Mouse (Mus musculus) kidney, embryonic 16.5 days (tissue): Measurements from ENCODE around the gene Il17d. TPM values are rescaled to one million over a fixed set of nuclear protein-coding genes. Genes with fewer than 3 reads are reported as not detected.

Experiments used
- ATAC-seq: fragments of 200-750 bp; cut with Nextera tagmentation; 2 replicates; pipeline ENCODE4 v1.8.0; 2017; ENCODE audit warnings: moderate TSS enrichment; ENCODE audit not compliant: low FRiP score, low TSS enrichment
- H3K27ac ChIP-seq: fragments of 300-500 bp; sonication (generic); 2 replicates; pipeline ENCODE4 v1.5.1; 2014; ENCODE audit warnings: low read length
- H3K27me3 ChIP-seq: fragments of 300-500 bp; sonication (generic); 2 replicates; pipeline ENCODE4 v1.6.1; 2014; ENCODE audit warnings: low read length, control low read depth, mixed read lengths; ENCODE audit not compliant: insufficient read depth
- H3K36me3 ChIP-seq: fragments of 300-500 bp; sonication (generic); 2 replicates; pipeline ENCODE4 v1.6.1; 2014; ENCODE audit warnings: low read length, control low read depth, mixed read lengths; ENCODE audit not compliant: insufficient read depth
- H3K4me1 ChIP-seq: fragments of 300-500 bp; sonication (generic); 2 replicates; pipeline ENCODE4 v1.6.1; 2014; ENCODE audit warnings: low read length, control low read depth, mixed read lengths; ENCODE audit not compliant: insufficient read depth
- H3K4me2 ChIP-seq: fragments of 300-500 bp; sonication (generic); replicated peaks from 2 replicates; pipeline ENCODE4 v1.6.1; 2014; ENCODE audit warnings: low read depth, low read length
- H3K4me3 ChIP-seq: fragments of 300-500 bp; sonication (generic); 2 replicates; pipeline ENCODE4 v1.5.1; 2014; ENCODE audit warnings: mild to moderate bottlenecking, low read length
- H3K9ac ChIP-seq: fragments of 300-500 bp; sonication (generic); replicated peaks from 2 replicates; pipeline ENCODE4 v1.6.1; 2014; ENCODE audit warnings: low read length
- H3K9me3 ChIP-seq: fragments of 300-500 bp; sonication (generic); 2 replicates; pipeline ENCODE4 v1.6.1; 2016; ENCODE audit warnings: low read length, control low read depth
- WGBS: fragments of 180-500 bp; shearing (Covaris S2); extraction: QIAGEN DNeasy Blood & Tissue Kit; methylation state at CpG from one replicate; pipeline ENCODE4 v1.1.7; 2014; 5-methylcytosine and 5-hydroxymethylcytosine counted together
- polyA plus RNA-seq: library from polyadenylated mRNA; unstranded; fragments of >200 nt; fragmentation: Nextera tagmentation; extraction: Ambion mirVana; gene quantifications from 2 replicates; pipeline ENCODE4 v1.2.1, GENCODE M21; 2015

Gene Il17d
- polyA plus RNA-seq, 1 experiment from 2014 or later, result 2.1 TPM

DNA sequence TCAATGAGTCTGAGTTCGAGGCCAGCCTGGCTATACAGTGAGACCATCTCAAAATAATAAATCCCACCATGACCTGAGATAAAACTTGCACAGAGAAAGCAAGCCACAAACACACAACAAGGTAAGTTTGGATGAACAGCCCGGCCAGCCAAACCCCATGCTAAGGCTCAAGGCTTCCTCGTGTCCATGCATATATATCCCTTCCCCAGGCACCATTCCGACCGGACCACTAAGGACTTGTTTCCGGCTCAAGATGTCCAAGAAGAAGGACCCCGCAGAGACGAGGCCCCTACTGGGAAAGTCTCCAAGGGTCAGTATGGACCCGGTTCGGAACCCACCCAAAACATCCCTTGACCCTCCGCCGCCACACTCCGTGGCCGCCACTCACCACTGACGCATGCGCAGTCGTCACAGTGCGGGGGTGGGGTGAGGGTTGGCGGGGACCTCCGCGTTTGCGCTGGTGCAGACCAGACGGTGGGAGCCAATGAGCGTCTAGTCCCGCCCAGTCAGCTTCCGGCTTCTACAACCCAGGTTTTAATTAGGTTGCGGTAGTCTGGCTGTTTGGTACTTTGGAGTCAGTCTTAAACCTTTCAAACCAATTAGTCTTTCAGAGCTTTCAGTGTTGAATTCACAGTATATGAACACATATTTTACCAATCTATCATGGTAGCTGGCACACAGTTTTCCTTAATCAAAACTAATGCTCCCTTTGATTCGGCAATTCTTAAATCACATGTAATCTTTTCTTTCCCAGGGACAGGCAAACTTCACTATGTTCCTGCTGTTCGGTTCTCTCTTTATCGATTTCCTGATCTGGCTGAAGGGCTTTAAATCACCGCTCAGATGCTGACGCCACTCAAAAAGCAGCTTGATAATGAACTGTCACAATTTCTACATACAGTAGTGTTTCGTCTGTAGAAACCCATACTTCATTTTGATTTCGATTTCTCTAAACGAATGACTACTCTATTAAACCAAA lies 46.9 kb downstream of the Il17d start, which contains the start of gene Eef1akmt1:
Gene Eef1akmt1 (minus strand): TSS at position 458 of the 979 bp plus-strand sequence.
- Histone ChIP-seq H3K27me3 (no peaks in the 10 kb centered on the region), H3K36me3 (peaks cover 10% of the 10 kb centered on the region; the same call in 1 of the 2 replicates), H3K4me3 (peak within 1 kb of the TSS; percentile 69), H3K4me2 (peak within 1 kb of the TSS; percentile 70), H3K9me3 (0 out of 2 replicates have a peak, but pooled peaks cover 6% of the 10 kb centered on the region), H3K4me1 (peaks cover 8% of the 10 kb centered on the region), H3K27ac (peak within 1 kb of the TSS; percentile 76), H3K9ac (peak within 1 kb of the TSS; percentile 81)
- WGBS, result 8% methylated on average over 35 of the region's 35 CpGs
- ATAC-seq, result peak; percentile 100

DNA sequence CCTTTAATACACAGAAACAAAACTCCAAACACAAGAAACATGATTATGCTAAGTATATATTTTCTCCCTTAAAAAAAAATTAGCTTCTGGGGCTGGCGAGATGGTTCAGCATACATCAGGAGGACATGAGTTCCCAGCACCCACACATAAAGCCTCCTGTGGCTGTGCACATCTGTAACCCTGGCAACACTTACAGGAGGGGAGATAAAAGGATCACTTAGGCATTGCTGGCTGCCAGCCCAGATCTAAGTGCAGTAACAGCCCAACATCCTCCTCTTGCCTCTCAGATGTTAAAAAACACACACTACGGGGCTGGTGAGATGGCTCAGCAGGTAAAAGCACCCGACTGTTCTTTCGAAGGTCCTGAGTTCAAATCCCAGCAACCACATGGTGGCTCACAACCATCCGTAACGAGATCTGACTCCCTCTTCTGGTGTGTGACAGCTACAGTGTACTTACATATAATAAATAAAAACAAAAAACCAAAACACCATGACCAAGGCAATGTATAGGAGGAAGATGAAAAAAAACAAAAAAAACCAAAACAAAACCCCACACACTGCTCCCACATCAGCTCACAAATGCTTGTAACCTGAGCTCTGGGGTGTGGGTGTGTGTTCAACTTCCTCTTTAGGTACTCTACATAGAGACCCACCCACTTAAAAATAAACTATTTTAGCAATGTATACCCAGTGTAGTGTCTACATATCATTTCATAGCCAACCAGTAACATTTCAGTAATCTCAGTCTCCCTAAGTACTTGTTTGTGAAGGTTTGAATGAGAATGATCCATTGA lies 50.4 kb downstream of the Il17d start:
- H3K4me2 ChIP-seq, result no peak overlapping the region
- peaks cover 8% of the 10 kb centered on the region for H3K4me1 ChIP-seq
- no peaks in the 10 kb centered on the region for H3K27me3 ChIP-seq
- 81% methylated on average over 6 of the region's 6 CpGs for WGBS
- H3K27ac ChIP-seq, result no peak overlapping the region
- H3K4me3 ChIP-seq, result no peak overlapping the region
- H3K9ac ChIP-seq, result no peak overlapping the region
- peaks cover 14% of the 10 kb centered on the region for H3K36me3 ChIP-seq
- H3K9me3 ChIP-seq, result 0 out of 2 replicates have a peak, but pooled peaks cover 6% of the 10 kb centered on the region
- ATAC-seq, result no peak

DNA sequence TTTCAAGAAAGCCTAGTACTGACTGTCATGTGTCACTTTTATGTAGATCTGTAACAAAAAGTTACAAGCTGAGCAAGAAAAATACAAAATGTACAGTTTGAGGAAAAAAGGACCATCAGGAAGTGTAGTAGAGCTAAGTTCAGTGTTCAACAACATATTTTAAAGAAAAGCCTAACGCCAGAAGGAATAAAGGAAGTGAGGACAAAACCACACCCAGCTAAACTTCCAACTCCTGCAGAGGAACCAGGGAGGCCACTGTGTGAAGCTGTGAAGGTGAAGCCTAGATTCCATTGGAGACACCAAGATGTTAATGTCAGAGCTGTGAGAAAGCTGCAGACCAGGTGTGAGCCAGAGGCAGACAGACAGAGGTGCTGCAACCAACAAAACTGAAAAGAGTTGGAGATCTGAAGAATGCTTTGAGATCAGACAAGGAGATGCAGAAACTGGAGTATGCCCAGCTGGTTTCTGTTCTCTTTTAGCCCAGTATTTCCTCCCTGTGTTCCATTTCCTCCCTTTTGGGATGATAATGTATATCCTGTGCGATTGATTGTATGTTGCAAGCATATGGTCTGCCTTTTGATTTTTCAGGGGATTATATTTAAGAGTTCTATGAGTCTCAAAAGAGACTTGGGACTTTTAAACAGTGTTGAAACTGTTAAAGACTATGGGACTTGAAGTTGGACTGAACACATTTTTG lies 51.9 kb downstream of the Il17d start:
- Histone ChIP-seq H3K4me2 (no peak overlapping the region), H3K9ac (no peak overlapping the region), H3K36me3 (peaks cover 14% of the 10 kb centered on the region), H3K9me3 (0 out of 2 replicates have a peak, but pooled peaks cover 6% of the 10 kb centered on the region), H3K27ac (no peak overlapping the region), H3K4me3 (no peak overlapping the region), H3K27me3 (no peaks in the 10 kb centered on the region), H3K4me1 (0 out of 2 replicates have a peak, but pooled peaks cover 2% of the 10 kb centered on the region)
- 91% methylated on average over 2 of the region's 2 CpGs for WGBS
- ATAC-seq, result no peak

DNA sequence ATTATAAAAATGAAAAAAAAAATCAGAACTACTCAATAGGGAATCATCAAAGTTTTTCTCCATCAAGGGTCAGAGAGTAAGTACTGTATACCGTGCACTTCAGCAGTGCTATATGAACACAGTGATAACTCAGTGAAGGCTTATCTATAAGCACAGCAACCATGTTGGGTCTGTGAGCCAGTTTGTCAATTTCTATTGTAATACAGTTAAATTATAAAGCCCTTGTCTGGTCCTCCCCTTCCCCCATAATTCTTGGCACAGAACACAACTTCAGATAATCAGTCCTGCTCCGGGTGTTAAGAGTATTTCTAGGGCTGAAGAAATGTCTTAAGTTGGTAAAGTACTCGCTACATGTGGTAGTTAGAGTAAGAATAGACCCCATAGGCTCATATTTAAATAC lies 67.3 kb downstream of the Il17d start:
- 94% methylated on average over 3 of the region's 3 CpGs for WGBS
- H3K27me3 ChIP-seq, result no peaks in the 10 kb centered on the region
- no peak overlapping the region for H3K9ac ChIP-seq
- no peak overlapping the region for H3K27ac ChIP-seq
- H3K4me1 ChIP-seq, result no peaks in the 10 kb centered on the region
- no peaks in the 10 kb centered on the region for H3K9me3 ChIP-seq
- no peak overlapping the region for H3K4me3 ChIP-seq
- ATAC-seq, result no peak
- H3K36me3 ChIP-seq, result peaks cover 59% of the 10 kb centered on the region
- H3K4me2 ChIP-seq, result no peak overlapping the region

Other genes with a start within 250 kb of the Il17d start
- gene Cryl1, start 126.2 kb upstream of the Il17d start, polyA plus RNA-seq, result 41.4 and 49.7 TPM in 2 replicates
- 12.0 and 15.3 TPM in 2 replicates for gene Ift88, start 100.7 kb upstream of the Il17d start, polyA plus RNA-seq
- 81.1 and 88.1 TPM in 2 replicates for gene Eef1akmt1, start 46.8 kb downstream of the Il17d start, polyA plus RNA-seq
- gene Xpo4, start 140.7 kb downstream of the Il17d start, polyA plus RNA-seq, result 19.8 and 24.3 TPM in 2 replicates
- not detected in 2 replicates for gene Gm49361, start 221.3 kb downstream of the Il17d start, polyA plus RNA-seq
- 25.9 and 27.7 TPM in 2 replicates for gene Lats2, start 233.6 kb downstream of the Il17d start, polyA plus RNA-seq